Mouse (Mus musculus) hindbrain, embryonic 10.5 days (tissue): ENCODE results near the gene Hist1h2bb. TPM values are rescaled to one million over a fixed set of nuclear protein-coding genes. Genes with fewer than 3 reads are reported as not detected.
"Not testable (repeated sequence)": the region's sequence is repeated elsewhere in the genome, so short reads cannot be mapped to it uniquely, and the experiment has no call there.

Experiments used
- DNase-seq: peaks from one replicate; pipeline ENCODE4 v3.0.0-alpha.2; 2017; ENCODE audit warnings: low spot score
- H3K27ac ChIP-seq: fragments of 300-500 bp; sonication (generic); 2 replicates; pipeline ENCODE4 v1.5.1; 2016; ENCODE audit warnings: mild to moderate bottlenecking, moderate library complexity
- H3K27me3 ChIP-seq: fragments of 300-500 bp; sonication (generic); 2 replicates; pipeline ENCODE4 v1.6.1; 2016; ENCODE audit warnings: mild to moderate bottlenecking; ENCODE audit not compliant: poor library complexity, insufficient read depth, severe bottlenecking
- H3K36me3 ChIP-seq: fragments of 300-500 bp; sonication (generic); 2 replicates; pipeline ENCODE4 v1.6.1; 2016; ENCODE audit warnings: mild to moderate bottlenecking, moderate library complexity
- H3K4me1 ChIP-seq: fragments of 300-500 bp; sonication (generic); replicated peaks from 2 replicates; pipeline ENCODE4 v1.6.1; 2016; ENCODE audit warnings: mild to moderate bottlenecking
- H3K4me3 ChIP-seq: fragments of 300-500 bp; sonication (generic); 2 replicates; pipeline ENCODE4 v1.5.1; 2016; ENCODE audit warnings: mild to moderate bottlenecking, moderate library complexity
- H3K9me3 ChIP-seq: fragments of 300-500 bp; sonication (generic); 2 replicates; pipeline ENCODE4 v1.6.1; 2016; ENCODE audit warnings: mild to moderate bottlenecking, moderate library complexity
- WGBS: fragments of 180-500 bp; shearing (Covaris S2); methylation state at CpG from one replicate; pipeline ENCODE4 v1.1.7; 2016; 5-methylcytosine and 5-hydroxymethylcytosine counted together
- polyA plus RNA-seq: library from polyadenylated mRNA; unstranded; fragments of >200 nt; fragmentation: Nextera tagmentation; extraction: Ambion mirVana; gene quantifications from 2 replicates; pipeline ENCODE4 v1.2.1, GENCODE M21; 2016

The Hist1h2bb gene
- polyA plus RNA-seq, 1 experiment from 2014 or later = 1.8 TPM

DNA sequence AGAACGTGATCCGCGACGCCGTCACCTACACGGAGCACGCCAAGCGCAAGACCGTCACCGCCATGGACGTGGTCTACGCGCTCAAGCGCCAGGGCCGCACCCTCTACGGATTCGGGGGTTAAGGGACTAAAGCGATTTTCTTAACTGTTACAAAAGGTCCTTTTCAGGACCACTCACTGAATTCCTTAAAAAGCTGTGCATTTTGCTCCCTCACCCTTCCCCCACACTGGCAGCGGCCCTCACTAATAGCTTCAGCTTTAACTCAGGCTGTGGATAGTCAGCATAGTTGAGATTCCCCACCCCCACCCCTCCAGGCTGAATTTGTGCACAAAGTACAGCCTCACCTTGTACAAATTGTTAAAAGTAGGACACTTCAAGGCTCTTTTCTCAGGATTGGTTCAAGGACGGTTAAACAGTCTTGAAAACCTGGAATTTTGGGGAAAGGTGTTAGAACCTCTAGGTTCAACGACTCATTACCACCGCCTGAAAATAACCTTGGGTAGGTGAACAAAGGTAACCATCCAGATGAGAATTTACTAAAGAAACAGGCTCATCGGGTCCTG is 10.8 kb downstream of the Hist1h2bb start:
- Histone ChIP-seq H3K4me1 (peaks cover 41% of the 10 kb centered on the region), H3K4me3 (peak overlapping the region; percentile 51), H3K36me3 (no peaks in the 10 kb centered on the region), H3K9me3 (no peaks in the 10 kb centered on the region), H3K27me3 (no peaks in the 10 kb centered on the region), H3K27ac (peak overlapping the region; percentile 90)
- DNase-seq = peak; percentile 68
- 2% methylated on average over 18 of the region's 23 CpGs for WGBS

DNA sequence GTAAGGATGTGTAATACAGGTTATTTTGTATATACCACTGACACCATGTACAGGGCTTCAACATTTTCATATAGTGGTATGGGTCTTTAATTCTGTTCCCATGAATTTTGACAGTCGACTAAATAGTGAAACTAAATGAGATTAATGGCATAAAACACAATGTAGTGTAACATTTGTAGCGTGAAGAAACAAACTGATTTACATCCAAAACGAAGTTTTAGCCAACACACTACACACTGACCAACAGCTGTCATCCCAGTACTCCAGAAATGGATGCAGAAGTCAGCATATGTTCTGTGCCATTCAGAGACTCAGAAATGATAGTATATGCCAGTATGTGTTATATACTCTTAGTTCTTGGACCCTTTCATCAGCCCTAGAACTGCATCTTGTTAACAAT is 11.4 kb downstream of the Hist1h2bb start:
- no peak for DNase-seq
- H3K4me1 ChIP-seq = peaks cover 43% of the 10 kb centered on the region
- H3K4me3 ChIP-seq = peak overlapping the region; percentile 51
- WGBS = 54% methylated on average over 3 of the region's 3 CpGs
- H3K27me3 ChIP-seq = no peaks in the 10 kb centered on the region
- H3K36me3 ChIP-seq = no peaks in the 10 kb centered on the region
- H3K9me3 ChIP-seq = no peaks in the 10 kb centered on the region
- H3K27ac ChIP-seq = peak overlapping the region; percentile 90

DNA sequence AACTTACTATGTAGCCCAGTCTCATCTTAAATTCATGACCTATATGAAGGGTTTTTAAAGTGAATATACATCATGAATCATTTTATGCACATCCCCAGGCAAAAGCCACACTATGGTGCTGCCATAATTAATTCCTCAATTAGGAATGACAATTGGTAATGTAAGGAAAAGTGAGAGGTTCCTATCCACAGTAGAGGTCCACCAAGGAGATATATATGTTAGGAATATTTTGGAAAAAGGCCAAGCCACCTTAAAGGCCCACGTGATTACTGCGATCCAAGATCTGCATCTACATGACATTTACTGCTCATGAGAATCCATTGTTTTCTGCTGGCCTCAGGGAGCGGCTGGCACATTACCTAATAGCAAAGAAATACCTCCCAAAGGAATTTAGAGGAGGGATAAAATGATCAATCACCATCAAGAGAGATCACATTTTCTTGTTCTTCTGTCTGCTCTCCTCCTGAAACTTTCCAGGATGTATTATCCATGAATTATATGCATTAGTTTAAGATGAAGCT is 12.8 kb downstream of the Hist1h2bb start:
- no peaks in the 10 kb centered on the region for H3K9me3 ChIP-seq
- no peaks in the 10 kb centered on the region for H3K27me3 ChIP-seq
- H3K4me3 ChIP-seq = 0 out of 2 replicates have a peak overlapping the region, but pooled peaks have one; percentile 66
- H3K36me3 ChIP-seq = no peaks in the 10 kb centered on the region
- H3K4me1 ChIP-seq = peaks cover 49% of the 10 kb centered on the region
- 75% methylated on average over 3 of the region's 3 CpGs for WGBS
- no peak for DNase-seq
- peak overlapping the region; percentile 94 for H3K27ac ChIP-seq

GRCm38 (mm10) chr13:23759916-23760239 is 13.3 kb downstream of the Hist1h2bb start:
- peak overlapping the region; percentile 94 for H3K27ac ChIP-seq

GRCm38 (mm10) chr13:23760240-23760971 is 13.9 kb downstream of the Hist1h2bb start:
- peak overlapping the region; percentile 94 for H3K27ac ChIP-seq
- DNase-seq = peak; percentile 47

More at GRCm38 (mm10) chr13:23759916-23760239, 13.3 kb downstream of the Hist1h2bb start:
- no peak for DNase-seq
- no peaks in the 10 kb centered on the region for H3K36me3 ChIP-seq
- H3K27me3 ChIP-seq = no peaks in the 10 kb centered on the region
- peaks cover 55% of the 10 kb centered on the region for H3K4me1 ChIP-seq
- no peaks in the 10 kb centered on the region for H3K9me3 ChIP-seq
- peak overlapping the region; percentile 66 for H3K4me3 ChIP-seq
- 74% methylated on average over 1 of the region's 1 CpGs for whole genome bisulfite sequencing

GRCm38 (mm10) chr13:23760972-23761864 is 14.7 kb downstream of the Hist1h2bb start, which contains the start of gene Hist1h4a:
Gene Hist1h4a, minus strand, starts transcription at chr13:23761230.
- peak within 1 kb of the TSS; percentile 66 for H3K4me3 ChIP-seq
- H3K9me3 ChIP-seq = no peaks in the 10 kb centered on the region
- H3K4me1 ChIP-seq = peaks cover 57% of the 10 kb centered on the region
- H3K27ac ChIP-seq = peak within 1 kb of the TSS; percentile 94
- no peaks in the 10 kb centered on the region for H3K27me3 ChIP-seq
- peak; percentile 99 for DNase-seq
- WGBS = under 1% methylated on average over 69 of the region's 72 CpGs
- H3K36me3 ChIP-seq = no peaks in the 10 kb centered on the region

More at GRCm38 (mm10) chr13:23760240-23760971, 13.9 kb downstream of the Hist1h2bb start:
- no peaks in the 10 kb centered on the region for H3K9me3 ChIP-seq
- peaks cover 57% of the 10 kb centered on the region for H3K4me1 ChIP-seq
- H3K27me3 ChIP-seq = no peaks in the 10 kb centered on the region
- 2% methylated on average over 22 of the region's 27 CpGs for WGBS
- H3K4me3 ChIP-seq = peak overlapping the region; percentile 66
- H3K36me3 ChIP-seq = no peaks in the 10 kb centered on the region

DNA sequence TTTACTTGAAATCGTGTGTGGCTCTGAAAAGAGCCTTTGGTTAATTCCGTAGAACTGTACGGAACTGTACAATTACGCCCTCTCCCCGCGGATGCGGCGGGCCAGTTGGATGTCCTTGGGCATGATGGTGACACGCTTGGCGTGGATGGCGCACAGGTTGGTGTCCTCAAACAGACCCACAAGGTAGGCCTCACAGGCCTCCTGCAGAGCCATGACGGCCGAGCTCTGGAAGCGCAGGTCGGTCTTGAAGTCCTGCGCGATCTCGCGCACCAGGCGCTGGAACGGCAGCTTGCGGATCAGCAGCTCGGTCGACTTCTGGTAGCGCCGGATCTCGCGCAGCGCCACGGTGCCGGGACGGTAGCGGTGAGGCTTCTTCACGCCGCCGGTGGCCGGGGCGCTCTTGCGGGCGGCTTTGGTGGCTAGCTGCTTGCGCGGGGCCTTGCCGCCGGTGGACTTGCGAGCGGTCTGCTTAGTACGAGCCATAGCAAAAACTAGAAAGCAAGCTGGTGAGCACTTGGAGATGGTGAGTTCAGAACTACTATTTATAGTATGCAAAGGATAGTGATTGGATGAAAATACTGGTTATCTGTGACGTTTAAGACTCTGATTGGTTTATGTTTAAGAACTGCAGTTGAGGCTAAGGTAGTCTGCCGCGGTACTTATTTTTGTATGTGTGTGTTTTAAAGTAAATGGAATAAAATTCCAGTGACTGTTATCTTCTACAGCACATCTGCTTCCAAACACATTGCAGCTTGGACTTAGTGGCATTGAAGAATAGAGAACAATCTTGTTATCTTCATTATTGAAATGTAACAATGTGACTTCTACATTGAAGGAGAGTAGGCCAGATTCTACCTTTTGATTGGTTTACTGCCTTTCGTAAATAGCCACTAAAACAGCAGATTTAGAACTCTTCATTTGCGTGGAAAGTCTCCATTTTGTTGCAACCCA is 15.6 kb downstream of the Hist1h2bb start, which contains the start of gene Hist1h3a:
Gene Hist1h3a, minus strand, starts transcription at position 516 of the 951 bp plus-strand sequence.
- peak; percentile 74 for DNase-seq
- not testable (repeated sequence) for H3K36me3 ChIP-seq, H3K27me3 ChIP-seq, H3K9me3 ChIP-seq
- peak within 1 kb of the TSS; percentile 66 for H3K4me3 ChIP-seq
- under 1% methylated on average over 33 of the region's 52 CpGs for WGBS
- peak within 1 kb of the TSS; percentile 94 for H3K27ac ChIP-seq
- peaks cover 56% of the 10 kb centered on the region for H3K4me1 ChIP-seq

GRCm38 (mm10) chr13:23763242-23763585 is 16.7 kb downstream of the Hist1h2bb start:
- H3K4me3 ChIP-seq = peak overlapping the region; percentile 66

DNA sequence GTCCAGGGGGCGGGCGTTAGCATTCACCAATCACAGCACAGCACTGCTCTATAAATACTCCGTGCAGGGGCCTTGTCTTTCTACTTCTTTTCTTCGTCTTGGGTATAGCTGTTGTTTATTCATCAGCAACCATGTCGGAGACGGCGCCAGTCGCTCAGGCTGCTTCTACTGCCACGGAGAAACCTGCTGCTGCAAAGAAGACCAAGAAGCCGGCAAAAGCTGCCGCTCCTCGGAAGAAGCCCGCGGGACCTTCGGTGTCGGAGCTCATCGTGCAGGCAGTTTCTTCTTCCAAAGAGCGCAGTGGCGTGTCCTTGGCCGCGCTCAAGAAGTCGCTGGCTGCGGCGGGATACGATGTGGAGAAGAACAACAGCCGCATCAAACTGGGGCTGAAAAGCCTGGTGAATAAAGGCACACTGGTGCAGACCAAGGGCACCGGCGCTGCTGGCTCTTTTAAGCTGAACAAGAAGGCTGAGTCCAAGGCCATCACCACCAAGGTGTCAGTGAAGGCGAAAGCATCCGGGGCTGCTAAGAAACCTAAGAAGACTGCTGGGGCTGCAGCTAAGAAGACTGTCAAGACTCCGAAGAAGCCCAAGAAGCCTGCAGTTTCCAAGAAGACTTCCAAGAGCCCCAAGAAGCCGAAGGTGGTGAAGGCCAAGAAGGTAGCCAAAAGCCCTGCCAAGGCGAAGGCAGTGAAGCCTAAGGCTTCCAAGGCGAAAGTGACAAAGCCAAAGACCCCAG is 17.2 kb downstream of the Hist1h2bb start, which contains the start of gene Hist1h1a:
Gene Hist1h1a, plus strand, starts transcription at position 81 of the 738 bp plus-strand sequence.
- Histone ChIP-seq H3K27ac (peak within 1 kb of the TSS; percentile 94), H3K4me1 (peaks cover 43% of the 10 kb centered on the region), H3K36me3 (no peaks in the 10 kb centered on the region), H3K4me3 (peak within 1 kb of the TSS; percentile 66), H3K9me3 (no peaks in the 10 kb centered on the region), H3K27me3 (no peaks in the 10 kb centered on the region)
- peak; percentile 90 for DNase-seq
- 4% methylated on average over 34 of the region's 34 CpGs for WGBS

More at GRCm38 (mm10) chr13:23763242-23763585, 16.7 kb downstream of the Hist1h2bb start:
- DNase-seq = no peak
- no peaks in the 10 kb centered on the region for H3K9me3 ChIP-seq
- peaks cover 46% of the 10 kb centered on the region for H3K4me1 ChIP-seq
- peak overlapping the region; percentile 94 for H3K27ac ChIP-seq
- H3K36me3 ChIP-seq = no peaks in the 10 kb centered on the region
- H3K27me3 ChIP-seq = no peaks in the 10 kb centered on the region
- WGBS = 2% methylated on average over 10 of the region's 10 CpGs

DNA sequence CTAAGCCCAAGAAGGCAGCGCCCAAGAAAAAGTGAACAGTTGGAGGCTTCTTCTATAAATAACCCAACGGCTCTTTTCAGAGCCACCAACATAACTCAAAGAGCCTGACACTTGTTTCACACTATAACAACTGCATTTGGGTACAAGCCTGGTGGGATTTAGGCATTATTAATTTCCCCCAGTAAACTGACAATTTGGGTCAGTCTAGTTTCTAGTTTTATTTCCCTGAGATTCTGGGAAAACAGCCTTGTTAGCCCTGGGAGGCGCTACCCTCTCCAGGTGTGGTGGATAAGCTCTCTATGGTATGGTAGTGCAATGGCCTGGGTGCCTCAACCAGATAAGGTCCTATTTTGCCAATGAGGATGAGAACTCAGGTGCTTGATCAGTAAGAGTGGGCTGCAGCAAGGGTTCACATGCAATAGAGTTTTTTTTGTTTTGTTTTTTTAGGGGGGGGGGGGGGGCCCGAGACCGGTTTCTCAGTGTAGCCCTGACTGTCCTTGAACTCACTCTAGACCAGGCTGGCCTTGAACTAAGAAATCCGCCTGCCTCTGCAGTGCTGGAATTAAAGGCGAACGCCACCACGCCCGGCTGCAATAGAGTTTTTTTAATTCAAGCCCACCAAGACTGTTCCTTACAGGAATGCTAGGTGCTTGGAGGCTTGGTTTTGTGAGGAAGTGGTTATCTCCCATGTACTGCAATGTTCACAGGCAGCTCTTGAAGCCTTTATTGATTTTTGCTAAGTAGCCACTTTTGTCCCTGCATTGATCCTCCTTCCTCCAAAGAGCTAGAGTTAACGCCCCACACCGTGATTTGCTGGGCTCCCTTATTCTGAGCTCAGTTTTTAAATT is 18.0 kb downstream of the Hist1h2bb start:
- WGBS = 34% methylated on average over 12 of the region's 12 CpGs
- Histone ChIP-seq H3K27me3 (no peaks in the 10 kb centered on the region), H3K4me3 (peak overlapping the region; percentile 66), H3K4me1 (peaks cover 41% of the 10 kb centered on the region), H3K9me3 (no peaks in the 10 kb centered on the region), H3K36me3 (no peaks in the 10 kb centered on the region), H3K27ac (peak overlapping the region; percentile 94)
- DNase-seq = peak; percentile 47
